Mouse (Mus musculus) kidney, postnatal 14 days (tissue): Measurements from ENCODE around the gene Flt4.

Experiments
- DNase-seq: peaks from one replicate; pipeline ENCODE4 v3.0.0; 2022; ENCODE audit warnings: mixed read lengths

Gene Flt4

GRCm38 (mm10) chr11:49650113-49650993 is 41.3 kb downstream of the Flt4 start:
- DNase-seq, result peak; percentile 76

- no peak for DNase-seq
These were observed 42.1 kb downstream of the Flt4 start for GRCm38 (mm10) chr11:49650994-49651761.

- DNase-seq, result no peak
These were observed 42.8 kb downstream of the Flt4 start for GRCm38 (mm10) chr11:49651762-49652322.

- DNase-seq, result peak; percentile 86
These were observed 43.5 kb downstream of the Flt4 start for GRCm38 (mm10) chr11:49652401-49653078.

GRCm38 (mm10) chr11:49653079-49653408 is 44.0 kb downstream of the Flt4 start:
- no peak for DNase-seq

- no peak for DNase-seq
These were observed 45.6 kb downstream of the Flt4 start for GRCm38 (mm10) chr11:49654651-49655050.

GRCm38 (mm10) chr11:49655501-49655900 is 46.4 kb downstream of the Flt4 start:
- DNase-seq, result no peak

- DNase-seq, result peak; percentile 22
These were observed 49.0 kb downstream of the Flt4 start for GRCm38 (mm10) chr11:49658065-49658464.

- peak; percentile 18 for DNase-seq
These were observed 49.9 kb downstream of the Flt4 start for GRCm38 (mm10) chr11:49658791-49659469.

- DNase-seq, result no peak
These were observed 50.4 kb downstream of the Flt4 start for GRCm38 (mm10) chr11:49659470-49659799.

- DNase-seq, result no peak
These were observed 53.3 kb downstream of the Flt4 start for GRCm38 (mm10) chr11:49662292-49662780.

- DNase-seq, result no peak
These were observed 54.2 kb downstream of the Flt4 start, which contains the start of gene Scgb3a1 for GRCm38 (mm10) chr11:49663310-49663709. Scgb3a1 (plus strand) TSS chr11:49663610.

GRCm38 (mm10) chr11:49664262-49665140 is 55.4 kb downstream of the Flt4 start:
- no peak for DNase-seq

GRCm38 (mm10) chr11:49665462-49665861 is 56.4 kb downstream of the Flt4 start:
- DNase-seq, result no peak

GRCm38 (mm10) chr11:49673433-49673832 is 64.4 kb downstream of the Flt4 start:
- no peak for DNase-seq

- DNase-seq, result no peak
These were observed 75.3 kb downstream of the Flt4 start for GRCm38 (mm10) chr11:49684237-49684973.

- DNase-seq, result no peak
These were observed 86.0 kb downstream of the Flt4 start for GRCm38 (mm10) chr11:49695013-49695412.

- peak; percentile 21 for DNase-seq
These were observed 86.6 kb downstream of the Flt4 start for GRCm38 (mm10) chr11:49695695-49696094.

- no peak for DNase-seq
These were observed 87.4 kb downstream of the Flt4 start for GRCm38 (mm10) chr11:49696472-49696871.

- no peak for DNase-seq
These were observed 88.7 kb downstream of the Flt4 start for GRCm38 (mm10) chr11:49697779-49698178.

GRCm38 (mm10) chr11:49699079-49699478 is 90.0 kb downstream of the Flt4 start:
- DNase-seq, result no peak
